In the genomic region with DNA sequence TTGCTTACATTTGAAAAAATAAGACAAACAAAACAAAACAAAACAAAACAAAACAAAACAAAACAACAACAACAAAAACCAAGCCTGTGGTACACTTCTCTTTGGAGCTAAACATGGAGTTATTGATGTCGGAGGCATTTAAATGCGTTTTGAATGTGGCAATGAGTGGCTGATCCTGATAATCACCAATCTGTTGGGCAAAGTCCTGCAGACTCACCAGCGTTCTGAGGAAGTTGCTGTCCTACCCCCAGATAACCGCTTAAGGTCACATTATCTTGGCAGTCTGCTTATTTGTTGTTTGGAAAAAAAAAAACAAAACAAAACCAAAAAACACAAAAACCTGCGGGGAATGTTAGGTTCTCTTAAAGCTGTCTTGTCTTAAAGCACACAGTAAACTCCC, we compare ENCODE assay signal across 23 mouse cellular contexts.
DNase-seq lines count a peak whose midpoint lies in the region; ATAC-seq and TF ChIP-seq lines count a peak whose summit lies in the region.
"Had no signal": no experiment of that assay in that cellular context is flagged by ENCODE, and none has a peak within 500 bp of the region (broad histone marks: within the 10 kb centered on the region; RNA-seq: fewer than 3 reads in every experiment).

No protein-coding gene starts in this region.

- no peak overlapping the region for H3K4me3 ChIP-seq in MEL (ENCODE audit: control insufficient read depth in 1 of 2, insufficient read depth in 1 of 2, low read depth in 2 of 2, low read length in 2 of 2)
- H3K4me3 ChIP-seq in embryonic facial prominence, embryonic 10.5 days = no peak overlapping the region
- no peak overlapping the region for H3K4me3 ChIP-seq in liver, embryonic 14.5 days (ENCODE audit: insufficient read depth in 1 of 2, low read depth in 2 of 2, low read length in 2 of 2)
- H3K4me3 ChIP-seq: heart, embryonic 10.5 days; intestine, embryonic 15.5 days; limb, embryonic 15.5 days; midbrain, embryonic 13.5 days had no signal

- H3K79me2 ChIP-seq in MEL (ENCODE audit: control insufficient read depth, insufficient read depth, low read length, poor library complexity) = no peaks in the 10 kb centered on the region

- no peaks in the 10 kb centered on the region for H3K36me3 ChIP-seq in MEL (ENCODE audit: control insufficient read depth in 1 of 2, insufficient read depth in 2 of 2, low read length in 2 of 2)
- H3K36me3 ChIP-seq in embryonic facial prominence, embryonic 10.5 days (replicated peaks) = no peaks in the 10 kb centered on the region
- no peaks in the 10 kb centered on the region for H3K36me3 ChIP-seq in liver, embryonic 14.5 days (replicated peaks; ENCODE audit: control insufficient read depth, insufficient read depth, low read depth)
- H3K36me3 ChIP-seq: heart, embryonic 10.5 days; intestine, embryonic 15.5 days; limb, embryonic 15.5 days; midbrain, embryonic 13.5 days had no signal

- peak; percentile 48; the same call in 1 of the 2 replicates for ATAC-seq in liver, embryonic 14.5 days (ENCODE audit: insufficient read depth)
- no peak for ATAC-seq in granulocyte monocyte progenitor cell, adult 5-6 weeks (replicated peaks; ENCODE audit: poor library complexity, severe bottlenecking)
- ATAC-seq: hindbrain, embryonic 16.5 days; intestine, embryonic 15.5 days had no signal

- H3K9ac ChIP-seq in MEL (ENCODE audit: control insufficient read depth, low read depth, low read length, poor library complexity, severe bottlenecking) = no peak overlapping the region
- no peak overlapping the region for H3K9ac ChIP-seq in liver, embryonic 14.5 days (replicated peaks)
- H3K9ac ChIP-seq: intestine, embryonic 15.5 days; limb, embryonic 15.5 days; lung, embryonic 14.5 days; midbrain, embryonic 13.5 days had no signal

- H3K4me1 ChIP-seq in MEL (ENCODE audit: control insufficient read depth in 1 of 2, insufficient read depth in 2 of 2, low read length in 2 of 2) = no peaks in the 10 kb centered on the region
- peaks cover 51% of the 10 kb centered on the region for H3K4me1 ChIP-seq in embryonic facial prominence, embryonic 10.5 days
- peaks cover 3 to 16% of the 10 kb centered on the region in 2 experiments; a peak in 3 of 4 replicates for H3K4me1 ChIP-seq in liver, embryonic 14.5 days (replicated peaks; ENCODE audit: control insufficient read depth in 2 of 2, insufficient read depth in 2 of 2, low read length in 1 of 2)
- H3K4me1 ChIP-seq: intestine, embryonic 15.5 days had no signal

- no peak overlapping the region for H3K27ac ChIP-seq in MEL (ENCODE audit: control insufficient read depth, low read depth, low read length)
- H3K27ac ChIP-seq in embryonic facial prominence, embryonic 10.5 days (replicated peaks) = peak overlapping the region; percentile 87
- no peak overlapping the region for H3K27ac ChIP-seq in liver, embryonic 14.5 days
- H3K27ac ChIP-seq: heart, embryonic 10.5 days; intestine, embryonic 15.5 days; limb, embryonic 15.5 days had no signal

- no peak for TF ChIP-seq CTCF in MEL (IDR thresholded peaks at IDR 0.05 in 2 of 3, conservative IDR thresholded peaks at IDR 0.05 in 1 of 3; ENCODE audit: control insufficient read depth in 1 of 3, insufficient read depth in 1 of 3, low read depth in 2 of 3, low read length in 3 of 3, poor library complexity in 1 of 3, severe bottlenecking in 1 of 3)
- TF ChIP-seq CTCF in liver, embryonic 14.5 days (IDR thresholded peaks at IDR 0.05; ENCODE audit: low read depth) = no peak

- TF ChIP-seq RAD21 in MEL (IDR thresholded peaks at IDR 0.05; ENCODE audit: low read depth, low read length) = no peak

- 0 out of 2 replicates have a peak overlapping the region, but pooled peaks have one; percentile 14 for H3K4me2 ChIP-seq in liver, embryonic 14.5 days (ENCODE audit: low read depth)
- H3K4me2 ChIP-seq: intestine, embryonic 15.5 days; limb, embryonic 15.5 days; lung, embryonic 14.5 days; midbrain, embryonic 13.5 days had no signal

- no peak for TF ChIP-seq POLR2A in MEL (IDR thresholded peaks at IDR 0.05; ENCODE audit: control insufficient read depth in 1 of 2, insufficient read depth in 1 of 2, low read depth in 1 of 2, low read length in 2 of 2, poor library complexity in 1 of 2)

- DNase-seq in embryo, embryonic 11 days = peak; percentile 25
- DNase-seq in embryo, embryonic 9.5 days (ENCODE audit: extremely low spot score) = no peak
- peak; percentile 5 for DNase-seq in MEL (ENCODE audit: low read depth, low spot score)
- no peak for DNase-seq in embryonic facial prominence, embryonic 10.5 days (ENCODE audit: low spot score)
- DNase-seq in liver, embryonic 14.5 days (ENCODE audit: low read depth in 3 of 3, low spot score in 3 of 3) = peak; percentile 13 to 32 (median 19)
- no peak for DNase-seq in heart, adult 18-20 months
- no peak for DNase-seq in kidney, postnatal 4 days
- DNase-seq: adrenal gland, postnatal 36 days; cerebellum, adult 11-12 months; cerebellum, postnatal 10 days; gastrocnemius, postnatal 36 days; heart, postnatal 4 days; kidney, adult 8-10 months; kidney, postnatal 14 days; lung, embryonic 14.5 days; lung, postnatal 36 days; right cerebral cortex, postnatal 14 days had no signal

- no peaks in the 10 kb centered on the region for H3K9me3 ChIP-seq in MEL (replicated peaks; ENCODE audit: insufficient read depth, low read length)
- H3K9me3 ChIP-seq in embryonic facial prominence, embryonic 10.5 days = no peaks in the 10 kb centered on the region
- no peaks in the 10 kb centered on the region for H3K9me3 ChIP-seq in liver, embryonic 14.5 days (ENCODE audit: control insufficient read depth, low read length)
- H3K9me3 ChIP-seq: heart, embryonic 10.5 days; intestine, embryonic 15.5 days; limb, embryonic 15.5 days; midbrain, embryonic 13.5 days had no signal

- H3K27me3 ChIP-seq in MEL (ENCODE audit: control insufficient read depth in 1 of 2, insufficient read depth in 2 of 2, low read length in 2 of 2) = no peaks in the 10 kb centered on the region
- no peaks in the 10 kb centered on the region for H3K27me3 ChIP-seq in embryonic facial prominence, embryonic 10.5 days (replicated peaks; ENCODE audit: low read depth, poor library complexity, severe bottlenecking)
- no peaks in the 10 kb centered on the region for H3K27me3 ChIP-seq in liver, embryonic 14.5 days (ENCODE audit: control insufficient read depth, insufficient read depth, low read length)
- H3K27me3 ChIP-seq: intestine, embryonic 15.5 days; limb, embryonic 15.5 days; midbrain, embryonic 13.5 days had no signal

- 19% methylated on average over 5 of the region's 5 CpGs for WGBS in embryonic facial prominence, embryonic 10.5 days
- WGBS in liver, embryonic 14.5 days (ENCODE audit: insufficient replicate concordance) = 6% methylated on average over 5 of the region's 5 CpGs

- TF ChIP-seq EP300 in MEL (IDR thresholded peaks at IDR 0.05; ENCODE audit: low read depth in 1 of 2, low read length in 2 of 2) = no peak
- peak; percentile 59 for TF ChIP-seq EP300 in liver, embryonic 14.5 days (IDR thresholded peaks at IDR 0.05; ENCODE audit: low read depth)

TF ChIP-seq in MEL, 35 proteins besides CTCF, POLR2A, EP300 and RAD21:
- TF ChIP-seq NRF1 (IDR thresholded peaks at IDR 0.05; ENCODE audit: insufficient read depth, low read depth, low read length, poor library complexity, severe bottlenecking) = no peak
- no peak for TF ChIP-seq POLR2AphosphoS5 (IDR thresholded peaks at IDR 0.05; ENCODE audit: borderline replicate concordance, low read depth, low read length)
- TF ChIP-seq USF2 (IDR thresholded peaks at IDR 0.05; ENCODE audit: borderline replicate concordance in 1 of 2, insufficient read depth in 1 of 2, low read depth in 1 of 2, low read length in 2 of 2) = no peak
- TF ChIP-seq KAT2A (conservative IDR thresholded peaks at IDR 0.05; ENCODE audit: low read depth, low read length) = no peak
- TF ChIP-seq TCF12 (IDR thresholded peaks at IDR 0.05; ENCODE audit: low read depth, low read length) = no peak
- TF ChIP-seq E2F4 (IDR thresholded peaks at IDR 0.05; ENCODE audit: borderline replicate concordance, low read depth, low read length) = no peak
- TF ChIP-seq ZMIZ1 (IDR thresholded peaks at IDR 0.05; ENCODE audit: low read depth, low read length) = no peak

Comparison
In these comparisons a context has a peak if more than half of its experiments do, and no peak if none do; other contexts are left out.
1. DNase-seq: peak in embryo, embryonic 11 days (single experiment), MEL (single experiment) and liver, embryonic 14.5 days (3 of 3); none in embryo, embryonic 9.5 days (single experiment), embryonic facial prominence, embryonic 10.5 days (single experiment), heart, adult 18-20 months (0 of 2) and kidney, postnatal 4 days (0 of 2).